Mouse (Mus musculus): Measurements from ENCODE around the gene Zswim2. TPM values are rescaled to one million over a fixed set of nuclear protein-coding genes. Genes with fewer than 3 reads are reported as not detected.
A peak's percentile ranks its signal among the peaks of the same experiment; 100 is the strongest.
"Not testable (repeated sequence)": the region's sequence is repeated elsewhere in the genome, so short reads cannot be mapped to it uniquely, and the experiment has no call there.

Gene Zswim2
- not detected in 2 replicates for polyA plus RNA-seq (2012; rRNA removed)

- peak; percentile 90 to 95 for DNase-seq (ENCODE audit: extremely low spot score in 1 of 2, low spot score in 1 of 2)
Measured at GRCm38 (mm10) chr2:83940931-83941361, at the start of gene Zswim2. Gene Zswim2 (minus strand): TSS chr2:83941228.

GRCm38 (mm10) chr2:83990253-83990652 lies 49.2 kb upstream of the Zswim2 start, which contains the start of gene Gm13691:
Gene Gm13691 (plus strand): TSS chr2:83990553.
- not testable (repeated sequence) for DNase-seq (ENCODE audit: extremely low spot score in 1 of 2, low spot score in 1 of 2)

GRCm38 (mm10) chr2:83984443-83984842 lies 43.4 kb upstream of the Zswim2 start, which contains the start of gene Gm13697:
Gene Gm13697 (plus strand): TSS chr2:83984743.
- not testable (repeated sequence) for DNase-seq (ENCODE audit: extremely low spot score in 1 of 2, low spot score in 1 of 2)

GRCm38 (mm10) chr2:83978633-83979032 lies 37.6 kb upstream of the Zswim2 start, which contains the start of gene Gm13694:
Gene Gm13694 (plus strand): TSS chr2:83978933.
- not testable (repeated sequence) for DNase-seq (ENCODE audit: extremely low spot score in 1 of 2, low spot score in 1 of 2)

- not testable (repeated sequence) for DNase-seq (ENCODE audit: extremely low spot score in 1 of 2, low spot score in 1 of 2)
Measured at GRCm38 (mm10) chr2:83972823-83973222, 31.8 kb upstream of the Zswim2 start, which contains the start of gene Gm13696. Gene Gm13696 (plus strand): TSS chr2:83973123.

- not testable (repeated sequence) for DNase-seq (ENCODE audit: extremely low spot score in 1 of 2, low spot score in 1 of 2)
Measured at GRCm38 (mm10) chr2:83967013-83967412, 26.0 kb upstream of the Zswim2 start, which contains the start of gene Gm13695. Gene Gm13695 (plus strand): TSS chr2:83967313.

- not testable (repeated sequence) for DNase-seq (ENCODE audit: extremely low spot score in 1 of 2, low spot score in 1 of 2)
Measured at GRCm38 (mm10) chr2:83961203-83961602, 20.2 kb upstream of the Zswim2 start, which contains the start of gene Gm13693. Gene Gm13693 (plus strand): TSS chr2:83961503.

GRCm38 (mm10) chr2:83955393-83955792 lies 14.4 kb upstream of the Zswim2 start, which contains the start of gene Gm13698:
Gene Gm13698 (plus strand): TSS chr2:83955693.
- DNase-seq (ENCODE audit: extremely low spot score in 1 of 2, low spot score in 1 of 2), result not testable (repeated sequence)

- DNase-seq (ENCODE audit: extremely low spot score in 1 of 2, low spot score in 1 of 2), result no peak
Measured at GRCm38 (mm10) chr2:83941792-83942191, 764 bp upstream of the Zswim2 start.

GRCm38 (mm10) chr2:83941378-83941777 lies 350 bp upstream of the Zswim2 start:
- DNase-seq (ENCODE audit: extremely low spot score in 1 of 2, low spot score in 1 of 2), result no peak

- no peak for DNase-seq (ENCODE audit: extremely low spot score in 1 of 2, low spot score in 1 of 2)
Measured at GRCm38 (mm10) chr2:83929478-83930088, 11.4 kb downstream of the Zswim2 start.

GRCm38 (mm10) chr2:83901896-83902540 lies 39.0 kb downstream of the Zswim2 start:
- no peak for DNase-seq (ENCODE audit: extremely low spot score in 1 of 2, low spot score in 1 of 2)

GRCm38 (mm10) chr2:83893701-83894100 lies 47.3 kb downstream of the Zswim2 start:
- DNase-seq (ENCODE audit: extremely low spot score in 1 of 2, low spot score in 1 of 2), result no peak

GRCm38 (mm10) chr2:83883850-83884420 lies 57.1 kb downstream of the Zswim2 start:
- DNase-seq (ENCODE audit: extremely low spot score in 1 of 2, low spot score in 1 of 2), result peak in 1 of 2 experiments; percentile 18

Other genes starting within 250 kb of the Zswim2 start
- gene Itgav, start 216.8 kb downstream of the Zswim2 start, polyA plus RNA-seq (2012; rRNA removed), result 88.1 and 97.6 TPM in 2 replicates
- gene Fam171b, start 128.6 kb downstream of the Zswim2 start, polyA plus RNA-seq (2012; rRNA removed), result 199 and 209 TPM in 2 replicates
- not detected in 2 replicates for gene Gm13698, start 14.5 kb upstream of the Zswim2 start, polyA plus RNA-seq (2012; rRNA removed)
- gene Gm13693, start 20.3 kb upstream of the Zswim2 start, polyA plus RNA-seq (2012; rRNA removed), result not detected in 2 replicates
- gene Gm13695, start 26.1 kb upstream of the Zswim2 start, polyA plus RNA-seq (2012; rRNA removed), result not detected in 2 replicates
- gene Gm13696, start 31.9 kb upstream of the Zswim2 start, polyA plus RNA-seq (2012; rRNA removed), result not detected in 2 replicates
- gene Gm13694, start 37.7 kb upstream of the Zswim2 start, polyA plus RNA-seq (2012; rRNA removed), result not detected in 2 replicates
- not detected in 2 replicates for gene Gm13697, start 43.5 kb upstream of the Zswim2 start, polyA plus RNA-seq (2012; rRNA removed)
- gene Gm13691, start 49.3 kb upstream of the Zswim2 start, polyA plus RNA-seq (2012; rRNA removed), result not detected in 2 replicates